Mouse (Mus musculus) megakaryocyte, embryonic 14.5 days (primary cell): ENCODE data around the gene Acot7.

Source experiments
- FLI1 ChIP-seq: IDR thresholded peaks from 2 replicates; pipeline ENCODE4 v1.6.1; 2012; ENCODE audit warnings: low read length, inconsistent platforms, mixed read lengths
- GATA1 ChIP-seq: IDR thresholded peaks from 3 replicates; pipeline ENCODE4 v1.6.1; 2012; ENCODE audit warnings: mixed read lengths, low read length, inconsistent platforms, borderline replicate concordance

DNA sequence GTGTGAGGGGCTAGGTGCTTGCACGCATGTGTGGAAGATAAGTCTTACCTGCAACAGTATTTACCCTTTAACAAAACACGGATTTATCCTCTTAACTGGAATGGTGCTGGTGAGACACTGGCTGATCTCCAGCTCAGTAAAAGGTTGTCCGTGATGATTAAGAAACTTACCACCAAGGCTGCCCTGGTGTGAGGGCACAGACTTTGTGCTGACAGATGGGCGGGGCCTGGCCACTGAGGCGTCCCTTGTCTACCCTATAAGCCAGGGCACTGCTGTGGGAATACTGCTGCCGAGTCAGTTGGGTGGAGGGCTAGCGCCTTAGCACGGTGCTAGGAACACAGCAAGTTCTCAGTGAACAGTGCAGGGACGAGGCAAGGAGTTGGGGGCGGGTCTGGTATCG, 124.1 kb downstream of the Acot7 start:
- TF ChIP-seq GATA1 (no peak), FLI1 (no peak)
